Mouse (Mus musculus): ENCODE data around the gene Gm21118. TPM values are rescaled to one million over a fixed set of nuclear protein-coding genes. Genes with fewer than 3 reads are reported as not detected.
"Not testable (repeated sequence)": the region's sequence is repeated elsewhere in the genome, so short reads cannot be mapped to it uniquely, and the experiment has no call there.

Gene Gm21118
- total RNA-seq (2014; rRNA removed) = not detected in 2 replicates
- polyA plus RNA-seq (2015; fragmentation: Nextera tagmentation; extraction: Ambion mirVana) = not detected in 2 replicates

- H3K27ac ChIP-seq (ENCODE audit: low read depth, low read length); ATAC-seq; DNase-seq; H3K4me1 ChIP-seq (ENCODE audit: insufficient read depth); H3K9me3 ChIP-seq (ENCODE audit: low read length); H3K36me3 ChIP-seq (ENCODE audit: insufficient read depth); H3K27me3 ChIP-seq (ENCODE audit: insufficient read depth, low read length); H3K4me3 ChIP-seq (ENCODE audit: low read depth, low read length); H3K4me2 ChIP-seq (ENCODE audit: low read depth); H3K9ac ChIP-seq: not testable (repeated sequence)
- WGBS = no CpG with 5 or more reads among the region's 4 CpGs
These were observed at the start of gene Gm21118 for GRCm38 (mm10) chrY:70273542-70273941. Gene Gm21118, minus strand, starts transcription at chrY:70273642.

- DNase-seq; H3K9me3 ChIP-seq (ENCODE audit: low read length); H3K9ac ChIP-seq; ATAC-seq; H3K27me3 ChIP-seq (ENCODE audit: insufficient read depth, low read length); H3K4me3 ChIP-seq (ENCODE audit: low read depth, low read length); H3K27ac ChIP-seq (ENCODE audit: low read depth, low read length); H3K36me3 ChIP-seq (ENCODE audit: insufficient read depth); H3K4me2 ChIP-seq (ENCODE audit: low read depth); H3K4me1 ChIP-seq (ENCODE audit: insufficient read depth): not testable (repeated sequence)
- WGBS = no CpG with 5 or more reads among the region's 2 CpGs
These were observed 29.7 kb upstream of the Gm21118 start, which contains the start of the genes Gm29423 and Gm29644 for GRCm38 (mm10) chrY:70303187-70303586. Gene Gm29423, minus strand, starts transcription at chrY:70303287. Gene Gm29644, minus strand, starts transcription at chrY:70303343.

Other genes starting within 250 kb of the Gm21118 start
- not detected in 2 replicates for gene Gm29423, start 29.6 kb upstream of the Gm21118 start, total RNA-seq (2014; rRNA removed)
- not detected in 2 replicates for gene Gm29423, start 29.6 kb upstream of the Gm21118 start, polyA plus RNA-seq (2015; fragmentation: Nextera tagmentation; extraction: Ambion mirVana)
- gene Gm29644, start 29.7 kb upstream of the Gm21118 start, total RNA-seq (2014; rRNA removed) = not detected in 2 replicates
- gene Gm29644, start 29.7 kb upstream of the Gm21118 start, polyA plus RNA-seq (2015; fragmentation: Nextera tagmentation; extraction: Ambion mirVana) = not detected in 2 replicates
- not detected in 2 replicates for gene Gm20888, start 168.2 kb upstream of the Gm21118 start, total RNA-seq (2014; rRNA removed)
- gene Gm20888, start 168.2 kb upstream of the Gm21118 start, polyA plus RNA-seq (2015; fragmentation: Nextera tagmentation; extraction: Ambion mirVana) = not detected in 2 replicates